Mouse (Mus musculus) midbrain, embryonic 13.5 days (tissue): ENCODE data around the gene Actc1. TPM values are rescaled to one million over a fixed set of nuclear protein-coding genes. Genes with fewer than 3 reads are reported as not detected.

Experiments
- ATAC-seq: fragments of 200-750 bp; cut with Nextera tagmentation; 2 replicates; pipeline ENCODE4 v1.8.0; 2017; ENCODE audit warnings: mild to moderate bottlenecking, moderate TSS enrichment, moderate library complexity
- H3K27ac ChIP-seq: fragments of 300-500 bp; sonication (generic); 2 replicates; pipeline ENCODE4 v1.5.1; 2015; ENCODE audit warnings: inconsistent platforms, mild to moderate bottlenecking, moderate library complexity
- H3K27me3 ChIP-seq: fragments of 300-500 bp; sonication (generic); 2 replicates; pipeline ENCODE4 v1.6.1; 2015; ENCODE audit warnings: mild to moderate bottlenecking, inconsistent platforms
- H3K36me3 ChIP-seq: fragments of 300-500 bp; sonication (generic); 2 replicates; pipeline ENCODE4 v1.6.1; 2015; ENCODE audit warnings: mild to moderate bottlenecking, inconsistent platforms
- H3K4me1 ChIP-seq: fragments of 300-500 bp; sonication (generic); replicated peaks from 2 replicates; pipeline ENCODE4 v1.6.1; 2015; ENCODE audit warnings: inconsistent platforms
- H3K4me2 ChIP-seq: fragments of 300-500 bp; sonication (generic); replicated peaks from 2 replicates; pipeline ENCODE4 v1.6.1; 2015; ENCODE audit warnings: moderate library complexity, mild to moderate bottlenecking, inconsistent platforms
- H3K4me3 ChIP-seq: fragments of 300-500 bp; sonication (generic); replicated peaks from 2 replicates; pipeline ENCODE4 v1.5.1; 2015; ENCODE audit warnings: mild to moderate bottlenecking, inconsistent platforms
- H3K9ac ChIP-seq: fragments of 300-500 bp; sonication (generic); replicated peaks from 2 replicates; pipeline ENCODE4 v1.6.1; 2015; ENCODE audit warnings: mild to moderate bottlenecking, inconsistent platforms
- H3K9me3 ChIP-seq: fragments of 300-500 bp; sonication (generic); 2 replicates; pipeline ENCODE4 v1.6.1; 2016; ENCODE audit warnings: mild to moderate bottlenecking, inconsistent platforms
- WGBS: fragments of 180-500 bp; shearing (Covaris S2); methylation state at CpG from one replicate; pipeline ENCODE4 v1.1.7; 2015; 5-methylcytosine and 5-hydroxymethylcytosine counted together
- polyA plus RNA-seq: library from polyadenylated mRNA; unstranded; fragments of >200 nt; fragmentation: Nextera tagmentation; extraction: Ambion mirVana; gene quantifications from 2 replicates; pipeline ENCODE4 v1.2.1, GENCODE M21; 2015

The Actc1 gene
- polyA plus RNA-seq, 1 experiment from 2014 or later, result 1.0 TPM

- H3K27ac ChIP-seq, result no peak overlapping the region
- no peak overlapping the region for H3K9ac ChIP-seq
- H3K36me3 ChIP-seq, result no peaks in the 10 kb centered on the region
- ATAC-seq, result no peak
- peak overlapping the region; percentile 86 for H3K4me2 ChIP-seq
- H3K4me1 ChIP-seq, result peaks cover 14% of the 10 kb centered on the region
- 39% methylated on average over 4 of the region's 4 CpGs for WGBS
- peaks cover 27% of the 10 kb centered on the region for H3K27me3 ChIP-seq
- H3K4me3 ChIP-seq, result peak overlapping the region; percentile 73
- 0 out of 2 replicates have a peak, but pooled peaks cover 2% of the 10 kb centered on the region for H3K9me3 ChIP-seq
These were observed 41.5 kb downstream of the Actc1 start for GRCm38 (mm10) chr2:114011838-114012237.

GRCm38 (mm10) chr2:114008321-114008720 is 45.0 kb downstream of the Actc1 start:
- Histone ChIP-seq H3K4me3 (no peak overlapping the region), H3K9me3 (0 out of 2 replicates have a peak, but pooled peaks cover 2% of the 10 kb centered on the region), H3K9ac (no peak overlapping the region), H3K27ac (no peak overlapping the region), H3K4me2 (no peak overlapping the region), H3K4me1 (peaks cover 4% of the 10 kb centered on the region; the same call in 1 of the 2 replicates), H3K27me3 (peaks cover 4% of the 10 kb centered on the region; the same call in 1 of the 2 replicates), H3K36me3 (no peaks in the 10 kb centered on the region)
- 79% methylated on average over 2 of the region's 2 CpGs for WGBS
- no peak for ATAC-seq

GRCm38 (mm10) chr2:113997484-113997883 is 55.9 kb downstream of the Actc1 start:
- Histone ChIP-seq H3K4me2 (no peak overlapping the region), H3K9me3 (no peaks in the 10 kb centered on the region), H3K4me3 (no peak overlapping the region), H3K9ac (no peak overlapping the region), H3K27ac (no peak overlapping the region), H3K27me3 (no peaks in the 10 kb centered on the region), H3K4me1 (0 out of 2 replicates have a peak, but pooled peaks cover 7% of the 10 kb centered on the region), H3K36me3 (no peaks in the 10 kb centered on the region)
- no peak for ATAC-seq
- WGBS, result 68% methylated on average over 8 of the region's 8 CpGs

Other genes with a start within 250 kb of the Actc1 start
- gene Scg5, start 224.4 kb downstream of the Actc1 start, polyA plus RNA-seq, result 188 and 212 TPM in 2 replicates
- gene Arhgap11a, start 204.9 kb downstream of the Actc1 start, polyA plus RNA-seq, result 23.4 and 24.5 TPM in 2 replicates
- 5.5 and 6.4 TPM in 2 replicates for gene Gjd2, start 39.9 kb downstream of the Actc1 start, polyA plus RNA-seq
- 46.0 and 52.3 TPM in 2 replicates for gene Aqr, start 133.5 kb upstream of the Actc1 start, polyA plus RNA-seq
- gene Zfp770, start 147.9 kb upstream of the Actc1 start, polyA plus RNA-seq, result 3.8 and 4.7 TPM in 2 replicates